Mouse (Mus musculus) liver, embryonic 14.5 days (tissue): ENCODE measurements around the gene Zfp579.

Source experiments
- CTCF ChIP-seq: IDR thresholded peaks from 2 replicates; pipeline ENCODE4 v1.5.1; 2016; ENCODE audit warnings: antibody characterized with exemption, low read depth, control low read depth
- EP300 ChIP-seq: IDR thresholded peaks from 2 replicates; pipeline ENCODE4 v1.6.1; 2016; ENCODE audit warnings: antibody characterized with exemption, low read depth

DNA sequence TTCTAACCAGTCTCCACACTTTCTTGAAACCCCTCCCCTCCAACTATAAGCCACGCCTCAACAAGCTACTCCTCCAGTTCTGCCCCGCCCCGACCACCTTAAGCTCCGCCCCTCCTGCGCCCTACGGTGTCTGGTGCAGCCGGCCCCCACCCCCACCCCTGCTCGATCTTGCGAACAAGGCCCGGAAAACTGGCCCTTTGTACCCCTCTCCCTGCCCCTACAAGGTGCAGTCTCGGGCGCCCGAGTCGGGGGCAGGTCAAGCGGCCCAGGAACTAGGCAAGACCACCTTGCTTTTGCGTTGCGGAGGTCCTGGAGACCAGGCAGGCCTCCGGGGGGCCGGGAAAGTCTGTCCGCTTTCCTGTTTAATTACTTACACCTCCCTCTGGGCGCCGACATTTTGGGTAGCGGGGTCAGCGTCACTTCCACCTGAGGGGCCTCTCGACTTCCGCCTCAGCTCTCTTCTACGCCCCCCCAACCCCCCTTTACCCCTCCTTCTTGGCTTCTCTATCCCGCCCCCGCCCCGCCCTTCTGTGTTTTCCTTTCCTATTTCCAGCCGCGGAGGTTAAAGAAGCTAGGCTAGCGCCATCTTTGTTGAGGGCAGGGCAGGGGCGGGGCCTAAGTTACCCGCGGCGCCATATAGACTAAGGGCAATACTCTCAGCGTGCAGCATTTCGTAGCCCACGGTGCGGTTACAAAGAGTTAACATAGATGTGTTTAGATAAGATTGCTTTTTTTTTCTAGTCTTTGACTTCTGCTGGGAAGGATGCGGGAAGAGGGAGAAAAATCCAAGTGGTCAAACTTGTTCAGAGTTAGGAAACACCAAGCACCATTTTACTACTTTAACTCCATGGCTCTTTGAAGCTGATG, 18.5 kb upstream of the Zfp579 start, which contains the start of the genes Zfp524 and Fiz1:
- TF ChIP-seq CTCF (no peak), EP300 (no peak)
